Mouse (Mus musculus): ENCODE measurements around the gene 2810408A11Rik. TPM values are rescaled to one million over a fixed set of nuclear protein-coding genes. Genes with fewer than 3 reads are reported as not detected.
"Not testable (repeated sequence)": the region's sequence is repeated elsewhere in the genome, so short reads cannot be mapped to it uniquely, and the experiment has no call there.

2810408A11Rik gene
- polyA plus RNA-seq, 1 experiment from 2014 or later: 5.4 TPM

GRCm38 (mm10) chr11:69921114-69922011 lies 20.6 kb upstream of the 2810408A11Rik start, which contains the start of gene Eif5a:
Eif5a (minus strand) TSS chr11:69921958.
- peak within 1 kb of the TSS; percentile 98 for H3K9ac ChIP-seq (ENCODE audit: low read depth, low read length)
- H3K4me3 ChIP-seq (ENCODE audit: low read length): peak within 1 kb of the TSS; percentile 95
- H3K27me3 ChIP-seq (replicated peaks; ENCODE audit: control insufficient read depth, insufficient read depth, low read length): no peaks in the 10 kb centered on the region
- peak within 1 kb of the TSS; percentile 81 for H3K4me2 ChIP-seq (ENCODE audit: low read depth, low read length)
- peaks cover 8% of the 10 kb centered on the region for H3K36me3 ChIP-seq (ENCODE audit: control insufficient read depth, insufficient read depth, low read length)
- H3K4me1 ChIP-seq (ENCODE audit: control insufficient read depth, insufficient read depth, low read length): peaks cover 19% of the 10 kb centered on the region
- peak; percentile 95 for ATAC-seq
- under 1% methylated on average over 76 of the region's 78 CpGs for WGBS
- H3K27ac ChIP-seq (ENCODE audit: low read length): peak within 1 kb of the TSS; percentile 98
- no peaks in the 10 kb centered on the region for H3K9me3 ChIP-seq (ENCODE audit: control insufficient read depth, low read length)

GRCm38 (mm10) chr11:69920266-69921031 lies 19.7 kb upstream of the 2810408A11Rik start:
- peak overlapping the region; percentile 95 for H3K4me3 ChIP-seq (ENCODE audit: low read length)
- H3K4me1 ChIP-seq (ENCODE audit: control insufficient read depth, insufficient read depth, low read length): peaks cover 23% of the 10 kb centered on the region
- H3K9me3 ChIP-seq (ENCODE audit: control insufficient read depth, low read length): no peaks in the 10 kb centered on the region
- peak overlapping the region; percentile 98 for H3K9ac ChIP-seq (ENCODE audit: low read depth, low read length)
- ATAC-seq: peak; percentile 18
- peak overlapping the region; percentile 95 for H3K27ac ChIP-seq (ENCODE audit: low read length)
- under 1% methylated on average over 65 of the region's 65 CpGs for WGBS
- no peaks in the 10 kb centered on the region for H3K27me3 ChIP-seq (replicated peaks; ENCODE audit: control insufficient read depth, insufficient read depth, low read length)
- peaks cover 12% of the 10 kb centered on the region for H3K36me3 ChIP-seq (ENCODE audit: control insufficient read depth, insufficient read depth, low read length)
- H3K4me2 ChIP-seq (ENCODE audit: low read depth, low read length): peak overlapping the region; percentile 81

- peak overlapping the region; percentile 81 for H3K4me2 ChIP-seq (ENCODE audit: low read depth, low read length)
- whole genome bisulfite sequencing: under 1% methylated on average over 17 of the region's 17 CpGs
- peaks cover 12% of the 10 kb centered on the region for H3K36me3 ChIP-seq (ENCODE audit: control insufficient read depth, insufficient read depth, low read length)
- peak overlapping the region; percentile 95 for H3K4me3 ChIP-seq (ENCODE audit: low read length)
- H3K4me1 ChIP-seq (ENCODE audit: control insufficient read depth, insufficient read depth, low read length): peaks cover 28% of the 10 kb centered on the region
- H3K9me3 ChIP-seq (ENCODE audit: control insufficient read depth, low read length): no peaks in the 10 kb centered on the region
- H3K9ac ChIP-seq (ENCODE audit: low read depth, low read length): peak overlapping the region; percentile 98
- H3K27ac ChIP-seq (ENCODE audit: low read length): peak overlapping the region; percentile 95
- H3K27me3 ChIP-seq (replicated peaks; ENCODE audit: control insufficient read depth, insufficient read depth, low read length): no peaks in the 10 kb centered on the region
- ATAC-seq: peak; percentile 34; the same call in 1 of the 2 replicates
Measured at GRCm38 (mm10) chr11:69919661-69920265, 19.0 kb upstream of the 2810408A11Rik start.

- Histone ChIP-seq H3K27me3 (replicated peaks; ENCODE audit: control insufficient read depth, insufficient read depth, low read length) (no peaks in the 10 kb centered on the region), H3K9ac (ENCODE audit: low read depth, low read length) (peak overlapping the region; percentile 98; the same call in 1 of the 2 replicates), H3K36me3 (ENCODE audit: control insufficient read depth, insufficient read depth, low read length) (peaks cover 12% of the 10 kb centered on the region), H3K4me2 (ENCODE audit: low read depth, low read length) (peak overlapping the region; percentile 81), H3K27ac (ENCODE audit: low read length) (peak overlapping the region; percentile 95), H3K9me3 (ENCODE audit: control insufficient read depth, low read length) (no peaks in the 10 kb centered on the region), H3K4me1 (ENCODE audit: control insufficient read depth, insufficient read depth, low read length) (peaks cover 31% of the 10 kb centered on the region), H3K4me3 (ENCODE audit: low read length) (peak overlapping the region; percentile 95)
- no peak for ATAC-seq
- 68% methylated on average over 9 of the region's 9 CpGs for WGBS
Measured at GRCm38 (mm10) chr11:69919053-69919452, 18.3 kb upstream of the 2810408A11Rik start.

GRCm38 (mm10) chr11:69918118-69918517 lies 17.3 kb upstream of the 2810408A11Rik start:
- H3K9ac ChIP-seq (ENCODE audit: low read depth, low read length): no peak overlapping the region
- peaks cover 35% of the 10 kb centered on the region for H3K4me1 ChIP-seq (ENCODE audit: control insufficient read depth, insufficient read depth, low read length)
- H3K4me3 ChIP-seq (ENCODE audit: low read length): no peak overlapping the region
- no peak overlapping the region for H3K27ac ChIP-seq (ENCODE audit: low read length)
- H3K4me2 ChIP-seq (ENCODE audit: low read depth, low read length): no peak overlapping the region
- no peaks in the 10 kb centered on the region for H3K9me3 ChIP-seq (ENCODE audit: control insufficient read depth, low read length)
- ATAC-seq: no peak
- no peaks in the 10 kb centered on the region for H3K27me3 ChIP-seq (replicated peaks; ENCODE audit: control insufficient read depth, insufficient read depth, low read length)
- H3K36me3 ChIP-seq (ENCODE audit: control insufficient read depth, insufficient read depth, low read length): peaks cover 14% of the 10 kb centered on the region
- 82% methylated on average over 5 of the region's 5 CpGs for WGBS

- ATAC-seq: no peak
- Histone ChIP-seq H3K9ac (ENCODE audit: low read depth, low read length) (no peak overlapping the region), H3K27me3 (replicated peaks; ENCODE audit: control insufficient read depth, insufficient read depth, low read length) (no peaks in the 10 kb centered on the region), H3K4me1 (ENCODE audit: control insufficient read depth, insufficient read depth, low read length) (peaks cover 34% of the 10 kb centered on the region), H3K36me3 (ENCODE audit: control insufficient read depth, insufficient read depth, low read length) (peaks cover 15% of the 10 kb centered on the region), H3K4me3 (ENCODE audit: low read length) (no peak overlapping the region), H3K4me2 (ENCODE audit: low read depth, low read length) (no peak overlapping the region), H3K9me3 (ENCODE audit: control insufficient read depth, low read length) (no peaks in the 10 kb centered on the region), H3K27ac (ENCODE audit: low read length) (no peak overlapping the region)
- 85% methylated on average over 8 of the region's 8 CpGs for WGBS
Measured at GRCm38 (mm10) chr11:69917379-69917948, 16.7 kb upstream of the 2810408A11Rik start.

- H3K4me1 ChIP-seq (ENCODE audit: control insufficient read depth, insufficient read depth, low read length): peaks cover 34% of the 10 kb centered on the region
- ATAC-seq: not testable (repeated sequence)
Measured at GRCm38 (mm10) chr11:69916652-69917378, 16.0 kb upstream of the 2810408A11Rik start.

More at GRCm38 (mm10) chr11:69916652-69917378, 16.0 kb upstream of the 2810408A11Rik start:
- H3K9me3 ChIP-seq (ENCODE audit: control insufficient read depth, low read length); H3K4me3 ChIP-seq (ENCODE audit: low read length); H3K27ac ChIP-seq (ENCODE audit: low read length); H3K27me3 ChIP-seq (replicated peaks; ENCODE audit: control insufficient read depth, insufficient read depth, low read length); H3K4me2 ChIP-seq (ENCODE audit: low read depth, low read length); H3K9ac ChIP-seq (ENCODE audit: low read depth, low read length): not testable (repeated sequence)
- 64% methylated on average over 7 of the region's 7 CpGs for WGBS
- H3K36me3 ChIP-seq (ENCODE audit: control insufficient read depth, insufficient read depth, low read length): peaks cover 18% of the 10 kb centered on the region

Measured in intestine, embryonic 16.5 days (tissue).